Mouse (Mus musculus) embryo, embryonic 11.5 days (tissue): ENCODE measurements around the gene Mrpl27.
A peak's percentile ranks its signal among the peaks of the same experiment; 100 is the strongest.
"Not testable (repeated sequence)": the region's sequence is repeated elsewhere in the genome, so short reads cannot be mapped to it uniquely, and the experiment has no call there.

ENCODE experiments used
- DNase-seq: peaks from one replicate; pipeline ENCODE4 v3.0.0-alpha.2; 2012; ENCODE audit warnings: low read depth, low spot score

Mrpl27 gene

DNA sequence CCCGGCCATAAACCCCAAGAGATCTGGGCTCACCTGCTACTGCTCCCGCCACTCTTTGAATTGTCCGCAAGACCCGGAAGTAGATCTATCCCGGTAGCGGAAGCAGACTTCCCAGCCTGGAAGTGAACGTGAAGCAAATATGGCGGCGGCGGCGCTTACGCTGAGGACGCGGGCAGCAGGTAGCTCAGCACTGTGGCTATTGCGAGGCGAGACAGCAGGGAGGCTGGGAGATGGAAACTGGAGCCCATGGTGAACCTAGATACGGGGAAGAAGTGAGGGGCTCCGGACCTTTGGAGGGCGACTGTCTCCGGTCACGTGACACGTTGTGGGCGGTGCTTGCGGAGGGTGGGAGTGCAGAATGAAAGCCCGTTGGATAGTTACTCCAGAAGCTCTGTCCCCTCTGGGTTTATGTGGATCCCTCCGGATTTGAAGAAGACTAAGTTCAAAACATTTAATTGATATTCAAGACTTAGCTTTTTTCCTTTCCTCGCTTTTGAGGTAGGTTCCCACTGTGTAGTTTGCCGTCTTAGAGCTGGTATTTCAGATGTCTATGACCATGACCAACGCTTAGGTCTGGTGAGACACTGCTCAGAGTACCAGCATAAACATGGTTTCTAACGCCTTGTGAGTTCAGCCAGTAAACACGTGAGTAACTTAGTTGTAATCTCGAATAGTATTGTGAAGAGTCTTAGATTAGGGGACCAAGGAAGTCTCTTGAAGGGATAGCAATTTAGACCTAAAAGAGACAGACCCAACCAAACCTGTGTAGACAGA is at the start of gene Mrpl27, which contains the start of gene Eme1:
Gene Mrpl27 (plus strand): TSS at position 105 of the 774 bp plus-strand sequence.
Gene Eme1 (minus strand): TSS at position 302 of the 774 bp plus-strand sequence.
- DNase-seq, result peak; percentile 59

DNA sequence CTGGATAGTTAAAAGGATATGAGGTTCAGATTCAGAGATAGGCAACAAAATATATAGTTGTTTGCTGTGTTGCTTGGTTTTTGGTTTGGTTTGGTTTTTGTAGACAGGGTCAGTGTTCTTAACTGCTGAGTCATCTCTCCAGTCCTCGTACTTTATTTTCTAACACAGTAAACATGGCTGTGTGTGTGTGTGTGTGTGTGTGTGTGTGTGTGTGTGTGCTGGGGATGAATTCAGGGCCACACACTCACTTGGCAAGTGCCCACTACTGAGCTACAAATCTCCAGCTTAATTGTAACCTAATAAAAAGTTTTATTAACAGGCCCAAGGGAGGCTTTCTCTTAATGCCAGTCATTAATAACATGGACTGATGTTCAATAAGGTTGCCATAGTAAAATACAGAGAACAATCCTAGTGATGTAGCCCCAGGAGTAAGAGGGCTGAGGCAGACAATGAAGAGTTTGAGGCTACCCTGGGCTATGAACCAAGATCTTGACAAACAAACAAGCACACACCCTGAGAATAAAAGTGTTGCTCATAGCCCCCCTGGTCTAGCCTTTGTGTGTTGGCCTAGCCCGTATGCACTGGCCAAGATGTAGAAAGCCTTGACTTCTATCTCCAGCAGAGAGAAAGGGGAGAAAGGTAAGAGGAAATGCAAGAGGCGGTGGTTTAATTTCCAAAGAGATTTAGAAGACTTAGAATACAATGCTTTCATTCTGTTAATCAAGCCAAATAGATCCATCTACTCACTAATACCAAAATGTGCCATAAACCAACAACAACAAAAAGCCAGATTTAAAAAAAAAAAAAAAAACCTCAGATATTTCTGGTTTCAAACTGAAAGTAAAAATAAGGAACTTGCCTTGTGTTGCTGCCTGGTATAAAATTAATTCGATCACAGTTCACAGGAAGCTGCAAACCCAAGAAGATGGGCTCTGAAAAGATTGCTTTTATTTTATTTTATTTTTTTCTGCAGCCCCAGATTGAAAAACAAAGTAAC is 42.5 kb upstream of the Mrpl27 start:
- no peak for DNase-seq

DNA sequence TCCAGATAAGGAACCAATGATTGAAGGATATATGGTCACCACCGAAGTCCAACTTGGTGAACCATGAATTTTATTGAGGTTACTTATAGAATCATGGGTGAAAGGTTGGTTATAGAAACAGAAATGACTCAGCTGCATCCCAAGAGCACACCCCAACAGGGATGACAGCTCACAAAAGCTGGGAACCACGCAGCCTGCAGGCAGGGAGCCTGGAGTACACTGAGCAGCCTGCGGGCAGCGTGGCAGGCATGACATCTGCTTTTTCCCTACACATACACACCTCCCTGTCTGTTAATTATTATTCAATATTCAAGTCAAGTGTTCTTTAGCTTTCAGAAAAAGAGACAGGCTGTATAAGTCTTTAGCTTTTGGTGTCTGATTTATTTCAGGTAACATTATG is 39.0 kb upstream of the Mrpl27 start:
- no peak for DNase-seq

DNA sequence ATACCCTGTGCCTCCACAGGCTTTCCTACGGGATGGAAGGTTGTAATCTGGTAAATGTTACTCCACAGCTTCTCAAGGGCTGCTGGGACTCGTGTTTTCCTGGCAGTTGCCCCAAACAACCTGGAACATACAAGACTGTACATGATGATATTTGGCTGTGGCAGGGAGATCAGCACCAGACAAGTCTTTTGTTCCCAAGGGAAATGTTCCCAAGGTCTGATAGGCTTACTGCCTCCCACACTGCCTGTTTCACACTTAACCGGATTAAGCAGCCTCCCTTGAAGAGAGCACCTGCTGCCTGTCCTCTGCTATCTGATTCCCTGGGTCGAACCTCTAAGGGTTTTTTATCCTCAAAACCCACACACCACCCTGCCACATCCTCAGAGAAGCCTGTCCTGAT is 38.1 kb upstream of the Mrpl27 start:
- DNase-seq, result no peak

DNA sequence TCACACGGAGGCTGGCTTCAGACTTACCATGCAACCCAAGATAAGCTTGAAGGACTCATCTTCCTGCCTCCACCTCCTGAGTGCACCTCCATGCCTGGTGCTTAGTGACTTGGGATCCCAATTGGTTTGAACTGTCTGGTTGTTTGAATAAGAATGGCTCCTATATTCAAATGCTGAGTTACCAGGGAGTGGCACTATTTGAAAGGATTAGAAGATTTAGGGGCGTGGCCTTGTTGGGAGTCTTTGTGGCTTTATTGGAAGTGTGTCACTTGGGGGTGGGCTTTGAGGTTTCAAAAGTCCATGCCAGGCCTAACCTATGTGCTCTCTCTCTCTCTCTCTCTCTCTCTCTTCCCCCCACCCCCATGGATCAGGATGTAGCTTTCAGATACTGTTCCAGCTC is 35.9 kb upstream of the Mrpl27 start:
- DNase-seq, result no peak

DNA sequence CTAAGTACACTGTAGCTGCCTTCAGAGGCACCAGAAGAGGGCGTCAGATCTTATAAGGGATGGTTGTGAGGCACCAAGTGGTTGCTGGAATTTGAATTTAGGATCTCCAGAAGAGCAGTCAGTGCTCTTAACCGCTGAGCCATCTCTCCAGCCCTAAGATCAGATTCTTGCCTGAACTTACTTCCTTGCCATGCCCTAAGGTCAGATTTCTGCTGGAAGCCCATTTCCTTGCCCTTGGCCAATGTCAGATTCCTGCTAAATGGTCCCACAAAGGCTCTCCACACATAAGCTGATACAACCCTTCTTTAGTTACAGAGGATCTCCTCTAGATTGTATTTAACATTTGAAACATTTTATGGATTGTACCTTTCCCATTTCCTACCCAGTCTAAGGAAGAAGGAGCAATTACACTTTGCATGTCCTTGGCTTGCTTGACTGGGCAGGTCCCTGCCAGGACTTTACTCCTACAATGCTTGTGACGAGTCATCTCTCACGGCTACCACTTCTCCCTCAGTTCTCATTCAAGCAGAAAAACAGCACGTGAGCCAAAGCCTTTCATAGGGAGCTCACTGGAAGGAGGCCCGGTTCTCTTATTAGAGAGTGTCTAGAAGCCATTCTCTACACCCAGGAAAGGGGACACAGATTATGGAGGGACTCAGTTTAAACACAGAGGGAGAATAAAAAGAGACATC is 32.7 kb upstream of the Mrpl27 start:
- DNase-seq, result no peak

DNA sequence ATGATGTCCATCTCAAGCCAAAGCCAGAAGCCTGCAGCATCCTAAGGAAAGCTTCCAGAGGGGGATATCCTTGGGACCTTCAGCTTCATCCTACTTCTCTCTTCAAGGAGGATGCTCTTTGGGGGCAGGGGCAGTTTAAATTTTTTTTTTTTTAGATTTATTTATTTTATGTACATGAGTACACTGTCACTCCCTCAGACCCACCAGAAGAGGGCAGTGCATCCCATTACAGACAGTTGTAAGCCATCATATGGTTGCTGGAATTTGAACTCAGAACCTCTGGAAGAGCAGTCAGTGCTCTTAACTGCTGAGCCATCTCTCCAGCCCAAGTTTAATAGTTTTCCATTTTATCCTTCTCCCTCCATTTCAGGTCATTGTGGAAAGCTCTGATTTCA is 32.1 kb upstream of the Mrpl27 start:
- no peak for DNase-seq

DNA sequence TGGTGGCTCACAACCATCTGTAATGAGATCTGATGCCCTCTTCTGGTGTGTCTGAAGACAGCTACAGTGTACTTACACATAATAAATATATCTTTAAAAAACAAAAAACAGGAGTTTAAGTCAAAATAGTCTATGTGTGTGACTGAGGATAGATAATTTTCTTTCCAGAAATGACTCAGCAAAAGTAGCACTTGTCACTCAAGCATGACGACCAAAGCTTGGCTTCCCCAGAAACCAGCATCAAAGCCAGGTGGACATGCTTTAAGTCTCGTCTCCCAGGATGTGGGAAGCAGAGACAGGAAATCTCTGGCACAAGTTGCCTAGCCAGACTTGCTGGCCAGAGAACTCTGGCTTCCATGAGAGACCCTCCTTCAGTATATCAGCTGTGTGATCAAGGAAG is 31.4 kb upstream of the Mrpl27 start:
- no peak for DNase-seq

DNA sequence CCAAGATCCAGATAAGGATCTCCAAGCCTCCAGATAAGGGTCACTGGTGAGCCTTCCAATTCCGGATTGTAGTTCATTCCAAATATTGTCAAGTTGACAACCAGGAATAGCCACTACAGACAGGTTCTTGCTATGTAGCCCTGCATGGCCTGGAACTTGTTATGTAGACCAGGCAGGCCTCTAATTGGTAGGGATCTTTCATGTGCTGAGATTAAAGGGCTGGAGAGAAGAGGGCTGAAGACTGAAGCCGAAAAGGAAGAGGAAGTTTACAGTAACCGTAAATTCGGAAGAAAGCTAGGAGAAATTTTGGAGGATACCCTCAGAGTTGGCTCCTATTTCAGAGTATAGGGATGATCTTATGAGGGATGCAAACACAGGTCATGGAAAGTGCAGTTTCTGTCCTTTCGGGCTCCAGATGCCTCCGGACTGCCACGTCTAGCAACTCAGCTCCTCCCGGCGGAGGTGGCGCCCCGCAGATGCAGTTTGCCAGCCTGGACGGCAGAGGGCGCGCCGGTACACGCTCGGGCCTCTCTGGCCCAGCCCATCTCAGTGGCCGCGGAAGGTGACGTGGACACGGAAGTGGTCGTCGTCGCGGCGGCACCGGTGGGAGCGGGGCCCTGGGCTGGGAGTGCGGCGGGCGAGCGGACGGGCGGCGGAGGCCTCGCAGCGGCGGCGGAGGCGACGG is 24.2 kb upstream of the Mrpl27 start, which contains the start of gene Lrrc59:
Gene Lrrc59 (plus strand): TSS at position 569 of the 685 bp plus-strand sequence.
- DNase-seq, result peak; percentile 87

DNA sequence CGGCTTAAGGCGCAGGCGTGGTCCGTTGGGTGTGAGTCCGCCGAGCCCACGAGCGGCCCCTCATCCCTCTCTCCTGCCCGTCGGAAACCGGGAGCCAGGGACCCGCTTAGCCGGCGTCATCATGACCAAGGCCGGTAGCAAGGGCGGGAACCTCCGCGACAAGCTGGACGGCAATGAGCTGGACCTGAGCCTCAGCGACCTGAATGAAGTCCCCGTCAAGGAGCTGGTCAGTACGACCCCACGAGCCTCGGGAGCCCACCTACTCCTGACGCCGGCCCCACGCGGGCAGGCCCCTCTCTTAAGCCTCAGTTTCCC is 23.7 kb upstream of the Mrpl27 start:
- no peak for DNase-seq

DNA sequence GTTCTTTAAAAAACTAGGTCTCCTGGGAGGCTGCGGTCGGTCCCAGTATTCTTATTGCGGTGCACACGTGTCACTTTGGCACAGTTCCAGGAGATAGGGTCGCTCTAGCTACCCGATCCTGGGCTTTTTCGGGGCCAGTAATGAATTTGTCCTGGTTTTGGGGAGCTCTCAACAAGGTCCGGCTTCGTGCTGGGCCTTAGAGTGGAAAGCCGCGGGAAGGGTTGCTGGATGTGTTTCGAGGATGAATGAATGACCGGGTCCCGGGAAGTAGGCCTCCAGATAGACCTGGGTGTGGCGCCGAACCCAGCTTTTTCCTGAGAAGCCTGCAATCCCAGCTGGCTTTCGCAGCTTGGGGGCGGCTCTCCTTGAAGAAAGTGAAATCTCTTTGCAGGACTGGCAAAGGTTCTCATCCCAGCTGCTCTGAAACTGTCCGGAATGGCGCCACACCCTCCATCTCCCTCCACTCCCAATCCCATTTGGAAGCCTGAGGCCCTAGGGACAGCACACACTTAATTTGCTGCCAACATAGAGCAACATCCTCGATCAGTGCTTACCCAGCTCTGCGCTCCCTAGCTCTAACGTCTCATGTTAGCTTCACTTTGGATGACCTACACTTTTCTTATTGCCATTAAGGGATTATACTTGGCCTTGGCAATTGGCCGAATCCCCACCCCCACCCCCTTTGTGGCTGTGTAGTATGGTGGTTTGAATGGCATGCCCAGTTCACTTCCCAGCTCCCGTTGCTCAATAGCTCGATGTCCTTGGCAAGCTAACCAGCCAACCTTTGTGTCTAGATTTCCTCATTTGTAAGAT is 23.2 kb upstream of the Mrpl27 start:
- DNase-seq, result peak; percentile 7

DNA sequence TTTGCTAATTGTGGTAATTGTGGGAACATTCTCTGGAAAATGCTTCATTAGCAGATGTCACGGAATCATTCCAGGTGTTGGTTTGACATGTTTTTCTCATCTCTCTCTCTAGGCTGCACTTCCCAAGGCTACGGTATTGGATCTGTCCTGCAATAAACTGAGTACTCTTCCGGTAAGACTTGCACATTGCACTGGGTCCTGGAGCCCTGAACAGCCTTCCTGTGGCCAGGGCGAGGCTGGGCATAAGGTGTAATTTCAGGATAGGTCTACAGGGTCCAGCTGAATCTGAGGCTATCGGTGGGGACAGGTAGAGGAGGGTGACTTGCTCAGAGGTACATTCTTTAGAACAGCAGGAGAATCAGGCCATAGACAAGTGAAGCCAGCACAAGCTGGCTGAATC is 21.6 kb upstream of the Mrpl27 start:
- DNase-seq, result no peak

DNA sequence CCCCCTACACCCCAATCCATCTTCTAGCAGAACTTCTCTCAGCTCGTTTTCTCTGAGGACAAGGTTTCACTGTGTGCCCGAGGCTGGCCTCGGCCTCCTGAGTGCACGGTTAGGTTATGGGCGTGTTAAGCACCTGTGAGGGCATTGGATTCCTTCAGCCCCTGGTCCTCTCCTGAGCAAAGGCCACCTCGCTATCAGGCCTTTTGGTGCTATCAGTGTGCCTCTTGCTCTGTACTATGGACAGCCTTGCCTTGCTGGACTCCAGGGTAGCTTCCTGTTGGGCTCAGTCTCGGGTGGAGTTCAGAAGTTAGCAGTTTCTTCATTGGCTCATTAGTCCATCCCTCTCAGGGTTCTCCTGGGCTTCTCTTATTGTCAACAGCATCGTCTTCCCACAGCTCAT is 20.6 kb upstream of the Mrpl27 start:
- DNase-seq, result no peak

DNA sequence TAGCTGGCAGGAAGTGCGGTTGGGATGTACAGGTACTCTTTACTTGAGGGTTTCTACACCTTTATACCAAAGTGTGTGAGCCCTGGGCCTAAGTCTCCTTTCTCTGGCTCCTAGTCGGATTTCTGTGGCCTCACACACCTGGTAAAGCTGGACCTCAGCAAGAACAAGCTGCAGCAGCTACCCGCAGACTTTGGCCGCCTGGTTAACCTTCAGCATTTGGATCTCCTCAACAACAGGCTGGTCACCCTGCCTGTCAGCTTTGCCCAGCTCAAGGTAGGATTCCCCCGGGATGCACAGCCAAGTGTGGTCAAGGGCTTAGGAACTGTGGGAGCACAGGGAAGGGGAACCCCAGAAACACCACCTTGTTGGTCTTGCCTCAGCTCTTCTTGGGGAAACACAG is 19.1 kb upstream of the Mrpl27 start:
- no peak for DNase-seq

DNA sequence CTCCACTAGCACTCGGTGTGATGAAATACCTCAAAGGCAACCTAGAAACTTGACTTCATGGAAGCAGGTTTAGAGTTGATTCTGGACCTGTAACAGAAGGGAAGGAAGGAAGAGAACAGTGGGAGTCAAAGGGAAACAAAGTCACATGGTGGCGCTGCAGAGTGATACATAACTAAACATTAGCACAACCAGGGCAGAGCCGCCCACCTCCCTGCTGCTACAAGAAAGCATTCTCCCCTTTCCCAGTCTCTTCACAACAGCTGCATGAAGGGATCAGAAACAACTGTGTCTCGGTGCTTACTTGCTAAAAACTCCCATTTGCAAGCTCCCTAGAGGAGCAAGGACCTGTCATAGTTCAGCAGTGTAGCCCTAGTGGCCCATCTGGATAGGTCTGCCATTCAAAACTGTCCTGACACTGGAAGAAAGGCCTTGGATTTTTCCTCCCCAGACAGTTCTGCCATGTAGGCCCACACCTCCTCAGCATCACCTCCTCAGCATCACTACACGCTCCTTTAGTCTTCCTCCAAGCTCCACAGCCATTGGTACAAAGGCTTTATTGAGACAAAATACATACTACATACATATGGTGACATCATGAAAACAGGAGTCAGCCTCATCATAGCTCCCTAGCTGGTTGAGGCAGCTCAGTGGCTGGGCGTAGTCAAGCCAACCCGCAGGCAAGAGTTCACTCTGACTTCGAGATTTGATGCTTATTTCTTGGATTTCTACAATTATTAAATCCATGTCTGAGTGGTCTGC is 8.9 kb upstream of the Mrpl27 start:
- no peak for DNase-seq

DNA sequence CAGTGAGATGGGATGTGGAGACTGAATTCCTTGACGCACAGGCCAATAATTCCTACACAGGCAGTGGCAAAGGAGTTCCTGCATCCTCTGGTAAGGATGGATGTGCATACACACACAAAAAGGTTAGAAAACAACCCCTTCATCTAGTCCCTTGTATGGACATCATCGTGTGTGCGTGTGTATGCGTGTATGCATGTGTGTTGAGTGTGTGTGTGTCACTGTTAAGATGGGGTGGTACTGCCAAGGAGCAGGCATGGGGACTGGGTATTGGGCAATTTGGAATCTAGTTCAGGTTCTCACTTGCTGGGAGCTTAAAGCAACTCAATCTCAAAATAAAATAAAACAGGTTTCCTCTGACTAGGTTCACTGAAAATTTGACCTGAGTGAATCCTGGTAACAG is 7.1 kb upstream of the Mrpl27 start:
- no peak for DNase-seq

DNA sequence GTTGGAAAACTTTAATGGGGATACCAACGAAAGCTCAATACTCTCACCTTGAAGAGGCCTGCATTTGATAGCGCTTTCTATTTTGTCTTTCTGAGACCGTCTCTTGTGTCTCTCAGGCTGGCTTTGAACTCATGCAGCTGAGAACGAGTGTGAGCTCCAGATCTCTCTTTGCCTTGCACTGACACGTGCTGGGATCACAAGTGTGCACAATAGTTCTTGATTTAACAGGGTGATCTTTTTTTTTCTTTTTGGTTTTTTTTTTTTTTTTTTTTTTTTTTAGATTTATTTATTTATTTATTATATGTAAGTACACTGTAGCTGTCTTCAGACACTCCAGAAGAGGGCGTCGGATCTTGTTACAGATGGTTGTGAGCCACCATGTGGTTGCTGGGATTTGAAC is 2.3 kb upstream of the Mrpl27 start:
- not testable (repeated sequence) for DNase-seq

DNA sequence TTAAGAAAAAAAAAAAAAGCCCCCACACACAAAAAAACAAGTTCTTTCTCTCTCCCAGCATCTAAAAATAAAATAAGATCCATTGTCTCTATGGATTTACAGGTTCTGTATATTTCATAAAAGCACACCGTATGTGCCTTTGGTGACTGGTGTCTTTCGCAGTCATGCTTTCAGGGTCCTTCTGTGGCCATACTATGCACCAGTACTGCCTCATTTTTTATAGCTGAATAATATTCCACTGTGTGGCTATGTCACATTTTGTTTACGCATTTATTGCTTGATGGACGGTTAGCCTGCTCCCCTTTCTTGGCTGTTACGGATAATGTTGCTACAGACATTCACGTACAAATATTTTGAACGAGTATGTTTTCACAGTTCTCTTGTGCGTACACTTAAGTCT is 594 bp upstream of the Mrpl27 start:
- no peak for DNase-seq

DNA sequence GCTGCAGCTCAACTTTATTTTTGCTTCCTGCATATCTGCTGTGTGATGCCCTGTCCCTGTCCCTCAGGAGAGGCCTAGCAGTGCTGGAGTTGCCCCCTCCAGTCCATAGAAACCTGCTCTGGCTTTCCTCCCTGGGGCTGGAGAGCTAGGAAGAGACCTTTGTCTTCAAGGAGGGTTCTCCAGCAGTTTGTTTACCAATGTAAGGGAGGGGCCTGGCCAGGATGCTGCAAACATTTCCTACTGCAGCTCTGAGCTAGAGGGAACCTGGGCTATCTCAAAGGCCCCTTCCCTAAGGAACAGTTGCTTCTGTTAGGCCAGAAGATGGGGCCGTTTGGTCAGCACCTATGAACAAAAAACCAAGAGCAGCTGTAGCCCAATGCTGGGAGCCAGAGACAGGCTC is 7.8 kb downstream of the Mrpl27 start:
- DNase-seq, result no peak

DNA sequence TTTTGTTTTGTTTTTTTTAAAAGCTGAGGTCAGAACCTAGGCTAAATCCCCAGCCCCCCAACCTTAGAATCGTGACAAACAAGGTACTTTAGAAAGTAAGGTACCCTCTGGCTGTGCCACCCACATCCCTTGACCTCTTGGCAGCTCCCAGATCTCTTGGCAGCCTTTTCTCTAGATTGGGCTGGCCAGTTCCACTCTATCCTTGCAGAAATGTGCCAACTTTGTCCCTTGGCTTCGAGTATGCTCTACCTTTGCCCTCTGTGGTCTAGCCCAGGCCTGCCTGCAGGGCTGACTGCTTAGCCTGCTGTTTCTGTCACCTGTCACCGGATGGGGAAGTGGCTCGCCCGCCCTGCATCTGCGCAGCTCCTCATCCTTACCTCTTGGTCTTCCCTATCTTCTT is 11.7 kb downstream of the Mrpl27 start:
- DNase-seq, result no peak
